Comparison of ENCODE assay signal across 24 mouse cellular contexts in genomic region chr12:51767454-51767853, GRCm38 (mm10).
DNase-seq lines count a peak whose midpoint lies in the region; ATAC-seq lines count a peak whose summit lies in the region.
"Had no signal": no experiment of that assay in that cellular context is flagged by ENCODE, and none has a peak within 500 bp of the region (broad histone marks: within the 10 kb centered on the region; RNA-seq: fewer than 3 reads in every experiment).

No protein-coding gene starts in this region.

- ATAC-seq in liver, embryonic 12.5 days, result 0 out of 2 replicates have a peak, but pooled peaks have one; percentile 32
- no peak for ATAC-seq in liver, embryonic 11.5 days (replicated peaks; ENCODE audit: low FRiP score)
- 0 out of 2 replicates have a peak, but pooled peaks have one; percentile 47 for ATAC-seq in intestine, embryonic 14.5 days (replicated peaks; ENCODE audit: low FRiP score, low TSS enrichment, low read depth)
- 0 out of 2 replicates have a peak, but pooled peaks have one; percentile 37 for ATAC-seq in liver, embryonic 15.5 days (ENCODE audit: insufficient read depth)
- ATAC-seq in stomach, embryonic 16.5 days (ENCODE audit: insufficient read depth, low FRiP score), result peak; percentile 66; the same call in 1 of the 2 replicates
- no peak for ATAC-seq in forebrain, embryonic 16.5 days
- ATAC-seq: forebrain, embryonic 13.5 days; hindbrain, postnatal 0 days; Patski had no signal

- no peaks in the 10 kb centered on the region for H3K4me1 ChIP-seq in liver, embryonic 12.5 days
- H3K4me1 ChIP-seq in liver, embryonic 11.5 days (replicated peaks; ENCODE audit: control insufficient read depth, insufficient read depth, low read length), result no peaks in the 10 kb centered on the region
- H3K4me1 ChIP-seq in intestine, embryonic 14.5 days (replicated peaks; ENCODE audit: control insufficient read depth, insufficient read depth, low read length), result no peaks in the 10 kb centered on the region
- 0 out of 2 replicates have a peak, but pooled peaks cover 3% of the 10 kb centered on the region for H3K4me1 ChIP-seq in liver, embryonic 15.5 days (replicated peaks)
- no peaks in the 10 kb centered on the region for H3K4me1 ChIP-seq in stomach, embryonic 16.5 days (ENCODE audit: control insufficient read depth, insufficient read depth, low read length)
- no peaks in the 10 kb centered on the region for H3K4me1 ChIP-seq in forebrain, embryonic 16.5 days (replicated peaks; ENCODE audit: control insufficient read depth, insufficient read depth, low read length)
- H3K4me1 ChIP-seq: forebrain, embryonic 13.5 days; midbrain, embryonic 12.5 days had no signal

- H3K27ac ChIP-seq in liver, embryonic 12.5 days, result no peak overlapping the region
- no peak overlapping the region for H3K27ac ChIP-seq in liver, embryonic 11.5 days (ENCODE audit: low read depth, low read length)
- H3K27ac ChIP-seq in intestine, embryonic 14.5 days (ENCODE audit: low read depth), result no peak overlapping the region
- H3K27ac ChIP-seq in liver, embryonic 15.5 days (replicated peaks), result no peak overlapping the region
- H3K27ac ChIP-seq in stomach, embryonic 16.5 days (ENCODE audit: low read length), result no peak overlapping the region
- no peak overlapping the region for H3K27ac ChIP-seq in forebrain, embryonic 16.5 days (ENCODE audit: low read length)
- H3K27ac ChIP-seq: forebrain, embryonic 13.5 days; heart, embryonic 13.5 days; hindbrain, postnatal 0 days; left cerebral cortex, adult 2 months; midbrain, embryonic 12.5 days had no signal

- no peak overlapping the region for H3K9ac ChIP-seq in liver, embryonic 12.5 days
- no peak overlapping the region for H3K9ac ChIP-seq in liver, embryonic 11.5 days (ENCODE audit: low read depth, low read length)
- no peak overlapping the region for H3K9ac ChIP-seq in intestine, embryonic 14.5 days (ENCODE audit: low read length)
- no peak overlapping the region for H3K9ac ChIP-seq in liver, embryonic 15.5 days
- H3K9ac ChIP-seq in stomach, embryonic 16.5 days (ENCODE audit: low read length), result no peak overlapping the region
- no peak overlapping the region for H3K9ac ChIP-seq in forebrain, embryonic 16.5 days (replicated peaks; ENCODE audit: low read depth, low read length)
- H3K9ac ChIP-seq: forebrain, embryonic 13.5 days; heart, embryonic 13.5 days; midbrain, embryonic 12.5 days had no signal

- 71% methylated on average over 4 of the region's 4 CpGs for WGBS in liver, embryonic 12.5 days (ENCODE audit: insufficient replicate concordance)
- 78% methylated on average over 4 of the region's 4 CpGs for WGBS in liver, embryonic 11.5 days
- WGBS in intestine, embryonic 14.5 days, result 73% methylated on average over 4 of the region's 4 CpGs
- WGBS in liver, embryonic 15.5 days (ENCODE audit: insufficient replicate concordance), result 75% methylated on average over 4 of the region's 4 CpGs
- 73% methylated on average over 4 of the region's 4 CpGs for WGBS in stomach, embryonic 16.5 days
- 95% methylated on average over 4 of the region's 4 CpGs for WGBS in forebrain, embryonic 16.5 days

- DNase-seq in liver, embryonic 11.5 days (ENCODE audit: low spot score), result no peak
- no peak for DNase-seq in intestine, embryonic 14.5 days (ENCODE audit: low spot score)
- DNase-seq in right cerebral cortex, adult 18-20 months, result no peak
- no peak for DNase-seq in layer of hippocampus, postnatal 25 days (ENCODE audit: extremely low spot score in 1 of 2, low spot score in 1 of 2)
- DNase-seq: adrenal gland, adult 8-10 months; cerebellum, adult 11-12 months; cerebellum, postnatal 10 days; heart, postnatal 14 days; kidney, adult 9 months; kidney, postnatal 36 days; right cerebral cortex, postnatal 14 days; thymus, postnatal 14 days had no signal

- peaks cover 87% of the 10 kb centered on the region for H3K36me3 ChIP-seq in liver, embryonic 12.5 days
- H3K36me3 ChIP-seq in liver, embryonic 11.5 days (ENCODE audit: control insufficient read depth, insufficient read depth, low read length), result peaks cover 45% of the 10 kb centered on the region
- H3K36me3 ChIP-seq in intestine, embryonic 14.5 days (ENCODE audit: control insufficient read depth, insufficient read depth, low read length), result peaks cover 84% of the 10 kb centered on the region
- H3K36me3 ChIP-seq in liver, embryonic 15.5 days (replicated peaks), result peaks cover 81% of the 10 kb centered on the region
- peaks cover 30% of the 10 kb centered on the region for H3K36me3 ChIP-seq in stomach, embryonic 16.5 days (ENCODE audit: control insufficient read depth, insufficient read depth, low read length)
- H3K36me3 ChIP-seq in forebrain, embryonic 16.5 days (ENCODE audit: control insufficient read depth, insufficient read depth), result peaks cover 36% of the 10 kb centered on the region

- no peak overlapping the region for H3K4me2 ChIP-seq in liver, embryonic 12.5 days
- no peak overlapping the region for H3K4me2 ChIP-seq in liver, embryonic 11.5 days
- no peak overlapping the region for H3K4me2 ChIP-seq in intestine, embryonic 14.5 days (ENCODE audit: low read length)
- H3K4me2 ChIP-seq in liver, embryonic 15.5 days, result no peak overlapping the region
- no peak overlapping the region for H3K4me2 ChIP-seq in stomach, embryonic 16.5 days (ENCODE audit: low read depth, low read length)
- no peak overlapping the region for H3K4me2 ChIP-seq in forebrain, embryonic 16.5 days (ENCODE audit: low read length)
- H3K4me2 ChIP-seq: forebrain, embryonic 13.5 days; heart, embryonic 13.5 days; midbrain, embryonic 12.5 days had no signal

- no peaks in the 10 kb centered on the region for H3K9me3 ChIP-seq in liver, embryonic 12.5 days (replicated peaks)
- H3K9me3 ChIP-seq in liver, embryonic 11.5 days (ENCODE audit: control insufficient read depth, low read length), result no peaks in the 10 kb centered on the region
- H3K9me3 ChIP-seq in intestine, embryonic 14.5 days (ENCODE audit: control insufficient read depth, low read length), result no peaks in the 10 kb centered on the region
- no peaks in the 10 kb centered on the region for H3K9me3 ChIP-seq in liver, embryonic 15.5 days (replicated peaks)
- no peaks in the 10 kb centered on the region for H3K9me3 ChIP-seq in stomach, embryonic 16.5 days (replicated peaks; ENCODE audit: control insufficient read depth, low read length)
- H3K9me3 ChIP-seq in forebrain, embryonic 16.5 days (ENCODE audit: control insufficient read depth, low read length), result no peaks in the 10 kb centered on the region
- H3K9me3 ChIP-seq: forebrain, embryonic 13.5 days; G1E; heart, embryonic 13.5 days; midbrain, embryonic 12.5 days had no signal

- H3K4me3 ChIP-seq in liver, embryonic 12.5 days, result no peak overlapping the region
- no peak overlapping the region for H3K4me3 ChIP-seq in liver, embryonic 11.5 days (ENCODE audit: low read depth, low read length)
- H3K4me3 ChIP-seq in intestine, embryonic 14.5 days (ENCODE audit: low read depth, low read length), result no peak overlapping the region
- H3K4me3 ChIP-seq in liver, embryonic 15.5 days (replicated peaks), result no peak overlapping the region
- H3K4me3 ChIP-seq in stomach, embryonic 16.5 days (replicated peaks; ENCODE audit: low read length), result no peak overlapping the region
- no peak overlapping the region for H3K4me3 ChIP-seq in forebrain, embryonic 16.5 days (replicated peaks; ENCODE audit: low read length)
- H3K4me3 ChIP-seq: forebrain, embryonic 13.5 days; heart, embryonic 13.5 days; left cerebral cortex, adult 2 months; midbrain, embryonic 12.5 days had no signal

- no peaks in the 10 kb centered on the region for H3K27me3 ChIP-seq in liver, embryonic 12.5 days (replicated peaks)
- no peaks in the 10 kb centered on the region for H3K27me3 ChIP-seq in liver, embryonic 11.5 days (replicated peaks; ENCODE audit: control insufficient read depth, insufficient read depth, low read length)
- no peaks in the 10 kb centered on the region for H3K27me3 ChIP-seq in intestine, embryonic 14.5 days (replicated peaks; ENCODE audit: control insufficient read depth, insufficient read depth, low read length)
- no peaks in the 10 kb centered on the region for H3K27me3 ChIP-seq in liver, embryonic 15.5 days
- no peaks in the 10 kb centered on the region for H3K27me3 ChIP-seq in stomach, embryonic 16.5 days (ENCODE audit: control insufficient read depth, insufficient read depth, low read length)
- no peaks in the 10 kb centered on the region for H3K27me3 ChIP-seq in forebrain, embryonic 16.5 days (replicated peaks; ENCODE audit: control insufficient read depth, insufficient read depth, low read length)
- H3K27me3 ChIP-seq: CH12.LX; forebrain, embryonic 13.5 days; heart, embryonic 13.5 days; midbrain, embryonic 12.5 days; Patski had no signal

Comparison
In these comparisons a context has a peak if more than half of its experiments do, and no peak if none do; other contexts are left out.
1. ATAC-seq: peak in liver, embryonic 12.5 days (single experiment), intestine, embryonic 14.5 days (single experiment), liver, embryonic 15.5 days (single experiment) and stomach, embryonic 16.5 days (single experiment); none in liver, embryonic 11.5 days (single experiment) and forebrain, embryonic 16.5 days (single experiment).